Mouse (Mus musculus) small intestine, adult 2 months (tissue): ENCODE data around the gene Mgll. TPM values are rescaled to one million over a fixed set of nuclear protein-coding genes. Genes with fewer than 3 reads are reported as not detected.

Experiments used
- H3K27ac ChIP-seq: fragments of 200-500 bp; 2 replicates; pipeline ENCODE4 v1.5.1; 2012; ENCODE audit warnings: low read depth, low read length, control low read depth, inconsistent platforms; ENCODE audit not compliant: insufficient read depth
- H3K27me3 ChIP-seq: fragments of 200-500 bp; 2 replicates; pipeline ENCODE4 v1.6.1; 2012; ENCODE audit warnings: mild to moderate bottlenecking, moderate library complexity, low read length, inconsistent platforms; ENCODE audit not compliant: control insufficient read depth, insufficient read depth
- H3K36me3 ChIP-seq: fragments of 200-500 bp; 2 replicates; pipeline ENCODE4 v1.6.1; 2012; ENCODE audit warnings: mild to moderate bottlenecking, low read length, control low read depth, inconsistent platforms; ENCODE audit not compliant: control insufficient read depth, insufficient read depth
- H3K4me1 ChIP-seq: fragments of 200-500 bp; 2 replicates; pipeline ENCODE4 v1.6.1; 2012; ENCODE audit warnings: low read length, inconsistent platforms, mixed read lengths; ENCODE audit not compliant: control insufficient read depth, insufficient read depth, insufficient read length
- H3K4me3 ChIP-seq: fragments of 200-500 bp; 2 replicates; pipeline ENCODE4 v1.5.1; 2012; ENCODE audit warnings: low read depth, mild to moderate bottlenecking, control low read depth, inconsistent platforms, low read length, moderate library complexity
- CTCF ChIP-seq: fragments of 200-500 bp; IDR thresholded peaks from 2 replicates; pipeline ENCODE4 v1.5.1; 2012; ENCODE audit warnings: low read depth, mild to moderate bottlenecking, control low read depth, inconsistent platforms, low read length, moderate library complexity, mixed read lengths; ENCODE audit not compliant: insufficient replicate concordance, insufficient read length; ENCODE audit errors: extremely low read depth
- POLR2A ChIP-seq: fragments of 200-500 bp; IDR thresholded peaks from 2 replicates; pipeline ENCODE4 v1.6.1; 2012; ENCODE audit warnings: low read depth, mild to moderate bottlenecking, control low read depth, inconsistent platforms, low read length, moderate library complexity
- WGBS: fragments of 180-500 bp; shearing (Covaris S2); methylation state at CpG from one replicate; pipeline ENCODE4 v1.1.7; 2018; 5-methylcytosine and 5-hydroxymethylcytosine counted together
- polyA plus RNA-seq: library from polyadenylated mRNA; depleted of rRNA; stranded (reverse); fragments of >200 nt; gene quantifications from 2 replicates; pipeline ENCODE4 v1.2.3, GENCODE M21; 2012

Mgll gene
- polyA plus RNA-seq, 1 experiment, result 29.5 TPM

GRCm38 (mm10) chr6:88709279-88709575, 15.0 kb upstream of the Mgll start:
- 100% methylated on average over 1 of the region's 1 CpGs for WGBS
- Histone ChIP-seq H3K27me3 (no peaks in the 10 kb centered on the region), H3K4me3 (no peak overlapping the region), H3K4me1 (no peaks in the 10 kb centered on the region), H3K27ac (no peak overlapping the region), H3K36me3 (no peaks in the 10 kb centered on the region)
- TF ChIP-seq POLR2A (no peak), CTCF (no peak)

GRCm38 (mm10) chr6:88711313-88711712, 12.9 kb upstream of the Mgll start:
- Histone ChIP-seq H3K4me1 (no peaks in the 10 kb centered on the region), H3K4me3 (no peak overlapping the region), H3K27me3 (no peaks in the 10 kb centered on the region), H3K27ac (no peak overlapping the region), H3K36me3 (no peaks in the 10 kb centered on the region)
- TF ChIP-seq CTCF (no peak), POLR2A (no peak)
- WGBS, result 82% methylated on average over 3 of the region's 3 CpGs

DNA sequence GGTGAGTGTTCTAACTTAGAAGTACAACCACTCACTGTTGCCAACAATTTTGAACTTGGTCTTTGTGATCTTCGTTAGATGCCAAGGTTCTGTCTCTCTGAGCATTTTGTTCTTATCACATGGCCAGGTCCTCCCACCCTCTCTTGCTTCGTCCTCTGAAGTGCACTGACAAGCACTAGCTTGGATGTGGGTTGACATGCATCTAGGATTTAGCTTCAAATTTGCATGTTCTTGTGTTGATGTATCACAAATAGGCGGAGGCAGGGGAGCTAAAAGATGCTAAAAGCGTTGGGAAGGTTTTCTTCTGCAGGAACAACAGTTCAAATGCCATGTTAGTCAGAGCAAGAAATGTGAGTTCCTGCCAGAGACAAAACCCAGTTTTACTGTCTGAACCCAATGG, 12.1 kb upstream of the Mgll start:
- Histone ChIP-seq H3K4me1 (0 out of 2 replicates have a peak, but pooled peaks cover 2% of the 10 kb centered on the region), H3K4me3 (no peak overlapping the region), H3K27ac (no peak overlapping the region), H3K27me3 (no peaks in the 10 kb centered on the region), H3K36me3 (no peaks in the 10 kb centered on the region)
- TF ChIP-seq CTCF (no peak), POLR2A (no peak)
- 74% methylated on average over 4 of the region's 4 CpGs for WGBS

DNA sequence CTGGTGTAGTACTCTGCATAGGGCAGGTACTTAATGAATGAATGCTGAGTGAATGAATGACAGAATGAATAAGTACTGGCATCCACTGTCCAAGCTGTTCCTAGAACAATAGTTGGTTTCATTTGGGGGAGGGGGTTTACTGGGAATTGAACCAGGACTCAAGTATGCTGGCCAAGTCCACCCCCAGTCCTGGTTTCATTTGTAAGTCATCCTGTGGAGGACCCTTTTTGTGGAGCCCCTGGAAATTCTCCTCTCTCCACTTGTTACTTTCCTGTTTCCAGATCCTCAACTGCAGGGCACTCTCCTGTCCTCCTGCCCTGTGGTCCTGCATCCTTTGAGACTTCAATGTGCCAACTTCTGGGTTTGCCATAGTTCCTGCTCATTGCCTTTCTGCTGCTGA, 10.9 kb upstream of the Mgll start:
- 0 out of 2 replicates have a peak, but pooled peaks cover 3% of the 10 kb centered on the region for H3K4me1 ChIP-seq
- TF ChIP-seq CTCF (no peak), POLR2A (no peak)

DNA sequence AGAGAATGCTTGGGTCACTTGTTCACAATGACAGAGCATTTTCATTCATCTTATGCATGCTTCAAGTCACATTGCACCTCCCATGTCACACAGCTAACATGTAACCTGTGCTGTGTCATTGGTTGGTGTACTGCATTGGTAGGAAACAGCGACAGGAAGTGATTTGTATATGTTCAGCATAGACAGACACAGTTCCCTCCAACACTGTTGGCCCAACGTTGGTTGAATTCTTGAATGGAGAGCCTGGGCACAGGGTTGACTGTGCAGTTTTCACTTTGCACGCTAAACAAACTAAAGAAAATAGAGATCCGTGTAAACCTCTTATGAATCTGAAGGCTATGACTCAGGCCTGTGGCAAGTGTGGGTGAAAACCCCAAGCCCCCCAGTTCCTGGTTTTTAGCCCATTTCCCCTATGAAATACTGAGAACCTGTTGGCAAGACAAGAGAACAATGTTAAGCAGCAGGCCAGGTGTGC, 10.0 kb upstream of the Mgll start:
- Histone ChIP-seq H3K36me3 (no peaks in the 10 kb centered on the region), H3K27ac (no peak overlapping the region), H3K4me3 (no peak overlapping the region), H3K27me3 (no peaks in the 10 kb centered on the region), H3K4me1 (0 out of 2 replicates have a peak, but pooled peaks cover 3% of the 10 kb centered on the region)
- 73% methylated on average over 4 of the region's 4 CpGs for WGBS
- TF ChIP-seq CTCF (no peak), POLR2A (no peak)

More for the DNA sequence above, 10.9 kb upstream of the Mgll start:
- H3K27ac ChIP-seq, result no peak overlapping the region
- no peaks in the 10 kb centered on the region for H3K27me3 ChIP-seq
- H3K4me3 ChIP-seq, result no peak overlapping the region
- H3K36me3 ChIP-seq, result no peaks in the 10 kb centered on the region

- no peak overlapping the region for H3K4me3 ChIP-seq
- no peaks in the 10 kb centered on the region for H3K36me3 ChIP-seq
- TF ChIP-seq CTCF (no peak), POLR2A (no peak)
- H3K27me3 ChIP-seq, result no peaks in the 10 kb centered on the region
- no peak overlapping the region for H3K27ac ChIP-seq
- WGBS, result 83% methylated on average over 9 of the region's 9 CpGs
- H3K4me1 ChIP-seq, result 0 out of 2 replicates have a peak, but pooled peaks cover 3% of the 10 kb centered on the region
These were observed 8.8 kb upstream of the Mgll start for GRCm38 (mm10) chr6:88715378-88715781.

DNA sequence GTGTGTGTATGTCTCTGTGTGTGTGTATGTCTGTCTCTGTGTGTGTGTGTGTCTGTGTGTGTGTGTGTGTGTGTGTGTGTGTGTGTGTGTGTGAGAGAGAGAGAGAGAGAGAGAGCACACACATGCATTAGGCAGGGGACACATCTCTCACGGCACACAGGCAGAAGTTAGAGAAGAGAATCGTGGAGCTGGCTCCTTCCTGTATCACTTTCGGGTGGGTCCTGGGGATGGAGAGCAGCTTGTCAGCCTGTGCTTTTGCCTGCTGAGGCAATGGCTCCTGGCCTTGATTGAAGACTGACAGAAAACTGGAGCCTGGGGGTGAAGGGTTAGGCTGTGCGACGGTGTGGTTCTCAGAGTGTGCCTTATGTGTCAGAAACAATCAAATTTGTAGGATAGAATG, 8.2 kb upstream of the Mgll start:
- no peak overlapping the region for H3K4me3 ChIP-seq
- no peak for TF ChIP-seq POLR2A
- TF ChIP-seq CTCF, result no peak
- H3K27ac ChIP-seq, result no peak overlapping the region
- H3K27me3 ChIP-seq, result no peaks in the 10 kb centered on the region
- H3K36me3 ChIP-seq, result no peaks in the 10 kb centered on the region
- H3K4me1 ChIP-seq, result 0 out of 2 replicates have a peak, but pooled peaks cover 3% of the 10 kb centered on the region
- 69% methylated on average over 5 of the region's 5 CpGs for WGBS
